Mouse (Mus musculus) c-Kit-positive CD71-positive TER-119-positive erythroid progenitor cells, embryonic 14.5 days (primary cell): ENCODE measurements around the gene Mier2.
A peak's percentile ranks its signal among the peaks of the same experiment; 100 is the strongest.

Source experiments
- DNase-seq: peaks from one replicate; pipeline ENCODE4 v3.0.0-alpha.2; 2013; ENCODE audit warnings: low spot score

The Mier2 gene

GRCm38 (mm10) chr10:79554330-79555237, at the start of gene Mier2:
Gene Mier2, minus strand, starts transcription at chr10:79555199.
- peak; percentile 48 for DNase-seq

GRCm38 (mm10) chr10:79597936-79598230, 42.9 kb upstream of the Mier2 start:
- DNase-seq, result no peak

- DNase-seq, result no peak
These were observed 42.3 kb upstream of the Mier2 start for GRCm38 (mm10) chr10:79597051-79597935.

- DNase-seq, result no peak
These were observed 40.6 kb upstream of the Mier2 start for GRCm38 (mm10) chr10:79595590-79595929.

DNA sequence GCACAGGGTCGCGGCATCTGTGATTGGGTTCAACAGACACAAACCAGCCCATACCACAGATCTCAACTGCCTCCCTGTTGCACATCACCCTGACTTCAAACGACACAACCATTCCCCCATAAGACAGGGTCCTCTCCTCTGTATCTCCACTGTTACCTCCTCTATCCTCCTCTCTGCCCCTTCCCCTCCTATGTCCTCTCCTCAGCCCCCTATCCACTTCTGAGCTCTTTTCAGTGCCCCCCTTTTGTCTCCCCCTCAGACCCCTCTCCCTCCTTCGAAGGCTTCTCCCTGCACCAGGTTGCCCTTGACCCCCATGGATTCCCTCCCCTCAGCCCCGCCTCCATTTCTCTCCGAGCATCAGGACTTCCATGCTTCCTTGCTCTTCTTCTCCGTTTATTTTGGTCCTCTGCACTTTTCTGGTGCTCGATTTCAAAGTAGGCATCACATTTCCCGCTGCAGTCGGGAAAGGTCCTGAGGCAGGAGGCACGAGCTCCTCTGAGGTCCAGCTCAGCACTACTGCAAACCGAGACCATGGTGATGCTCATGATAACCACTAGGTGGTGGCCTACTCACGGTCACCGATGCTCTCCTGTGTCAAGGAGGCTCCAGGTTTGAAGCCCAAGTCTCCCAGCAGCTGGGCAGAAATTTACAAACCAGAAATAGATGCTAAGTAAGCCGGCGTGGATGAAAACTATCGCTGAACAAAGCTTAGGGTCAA, 40.0 kb upstream of the Mier2 start:
- DNase-seq, result peak; percentile 32

GRCm38 (mm10) chr10:79594111-79594510, 39.1 kb upstream of the Mier2 start:
- DNase-seq, result no peak

- no peak for DNase-seq
These were observed 35.7 kb upstream of the Mier2 start for GRCm38 (mm10) chr10:79590702-79591101.

- no peak for DNase-seq
These were observed 32.7 kb upstream of the Mier2 start for GRCm38 (mm10) chr10:79587752-79588126.

- no peak for DNase-seq
These were observed 32.2 kb upstream of the Mier2 start, which contains the start of gene Theg for GRCm38 (mm10) chr10:79587061-79587751. Gene Theg, minus strand, starts transcription at chr10:79587331.

DNA sequence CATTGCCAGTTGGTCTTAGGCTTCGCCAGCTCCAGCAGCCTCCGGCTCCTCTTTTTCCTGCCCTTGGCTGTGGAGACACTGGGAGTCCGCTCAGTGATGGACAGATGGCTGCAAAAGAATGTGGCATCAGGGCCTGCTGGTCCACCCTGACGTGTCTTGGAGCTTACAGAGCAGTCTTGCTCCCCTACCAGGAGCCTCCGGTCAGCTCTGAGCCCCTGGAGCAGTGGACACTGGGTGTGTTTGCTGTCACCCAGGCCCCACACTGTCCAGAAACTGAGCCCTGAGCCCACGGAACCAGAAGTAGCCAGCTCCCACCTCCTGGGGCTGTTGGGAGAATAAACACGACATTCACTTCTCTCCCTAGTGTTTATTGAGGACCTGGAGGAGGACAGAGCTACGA, 31.2 kb upstream of the Mier2 start:
- DNase-seq, result no peak

DNA sequence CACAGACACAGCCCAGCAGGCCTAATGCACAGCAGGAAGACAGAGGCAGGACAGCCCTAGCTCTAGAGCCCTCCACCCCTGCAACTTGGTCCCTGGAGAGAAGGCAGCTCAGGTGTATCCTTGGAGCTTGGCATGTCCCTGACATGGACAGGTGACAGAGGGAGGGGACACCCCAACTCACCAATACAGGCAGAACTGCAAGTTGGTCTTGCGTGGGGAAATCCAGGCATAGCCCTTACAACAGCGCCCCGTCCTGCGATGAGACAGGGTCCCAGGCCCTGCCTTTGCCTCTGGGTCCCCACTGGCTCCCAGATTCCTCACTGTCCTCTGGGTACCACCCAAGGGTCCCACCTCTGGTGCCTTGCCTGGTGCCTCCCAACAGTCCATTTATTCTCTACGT, 30.7 kb upstream of the Mier2 start:
- DNase-seq, result no peak

GRCm38 (mm10) chr10:79585136-79585535, 30.1 kb upstream of the Mier2 start:
- no peak for DNase-seq

GRCm38 (mm10) chr10:79584426-79584825, 29.4 kb upstream of the Mier2 start:
- DNase-seq, result no peak

- DNase-seq, result no peak
These were observed 29.0 kb upstream of the Mier2 start for GRCm38 (mm10) chr10:79584021-79584420.

GRCm38 (mm10) chr10:79581501-79581900, 26.5 kb upstream of the Mier2 start:
- DNase-seq, result no peak

DNA sequence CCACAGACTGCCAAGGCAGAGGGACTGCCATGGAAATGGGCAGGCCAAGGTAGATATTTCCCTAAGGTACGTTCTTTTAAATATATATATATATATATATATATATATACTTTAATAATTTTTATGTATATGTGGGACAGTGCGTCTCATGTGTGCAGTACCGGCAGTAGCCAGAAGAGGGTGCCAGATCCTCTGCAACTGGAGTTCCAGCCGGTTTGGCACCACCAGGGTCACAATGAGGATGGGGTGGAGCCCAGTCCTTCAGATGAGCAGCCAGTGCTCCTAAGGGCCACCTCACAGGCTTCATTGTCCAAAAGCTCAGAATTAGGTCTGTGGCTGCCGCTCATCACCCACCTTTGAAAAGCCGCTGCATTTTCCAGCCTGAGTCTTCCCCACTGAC, 25.8 kb upstream of the Mier2 start:
- peak; percentile 47 for DNase-seq

- no peak for DNase-seq
These were observed 25.4 kb upstream of the Mier2 start for GRCm38 (mm10) chr10:79580356-79580755.

GRCm38 (mm10) chr10:79579781-79580180, 24.8 kb upstream of the Mier2 start:
- DNase-seq, result no peak

- DNase-seq, result no peak
These were observed 23.9 kb upstream of the Mier2 start for GRCm38 (mm10) chr10:79578891-79579290.

DNA sequence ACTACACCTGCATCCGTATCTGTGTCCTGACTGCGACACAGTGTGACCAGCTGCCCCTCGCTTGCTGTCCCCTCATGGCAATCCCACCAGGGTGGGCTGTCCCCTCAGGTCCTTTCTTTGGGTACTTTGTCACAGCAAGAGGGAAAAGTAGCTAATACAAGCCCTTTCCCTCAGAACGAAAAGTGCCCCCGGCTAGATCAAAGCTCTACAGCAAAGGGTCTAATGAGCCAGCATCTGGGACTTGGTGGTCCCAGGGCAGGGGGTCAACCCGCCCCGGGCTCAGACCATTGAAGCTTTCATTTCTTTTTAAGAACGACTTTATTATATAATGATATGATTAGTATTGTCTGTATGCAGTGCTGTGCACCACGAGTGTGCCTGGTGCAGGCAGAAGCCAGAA, 23.3 kb upstream of the Mier2 start:
- DNase-seq, result no peak

- DNase-seq, result no peak
These were observed 22.4 kb upstream of the Mier2 start for GRCm38 (mm10) chr10:79577376-79577775.

DNA sequence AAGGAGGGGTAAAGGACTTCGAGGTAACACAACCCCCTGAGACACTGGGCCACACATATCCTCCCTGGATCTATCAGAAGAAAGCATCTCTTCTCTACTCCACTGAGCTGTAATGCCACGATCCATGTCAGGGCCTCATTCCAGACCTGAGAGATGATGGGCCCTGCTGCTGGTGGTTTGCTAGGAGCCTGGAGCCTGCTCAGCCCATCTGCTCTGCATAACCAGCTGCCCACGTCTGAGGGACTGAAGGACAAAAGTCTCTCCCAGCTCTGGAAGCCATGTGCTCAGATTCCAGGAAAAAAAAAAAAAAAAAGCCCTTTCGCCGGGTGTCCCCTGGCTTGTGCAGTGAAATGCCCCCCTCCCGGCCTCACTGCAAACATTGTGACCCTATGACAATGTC, 20.8 kb upstream of the Mier2 start:
- DNase-seq, result no peak
